In the genomic region with DNA sequence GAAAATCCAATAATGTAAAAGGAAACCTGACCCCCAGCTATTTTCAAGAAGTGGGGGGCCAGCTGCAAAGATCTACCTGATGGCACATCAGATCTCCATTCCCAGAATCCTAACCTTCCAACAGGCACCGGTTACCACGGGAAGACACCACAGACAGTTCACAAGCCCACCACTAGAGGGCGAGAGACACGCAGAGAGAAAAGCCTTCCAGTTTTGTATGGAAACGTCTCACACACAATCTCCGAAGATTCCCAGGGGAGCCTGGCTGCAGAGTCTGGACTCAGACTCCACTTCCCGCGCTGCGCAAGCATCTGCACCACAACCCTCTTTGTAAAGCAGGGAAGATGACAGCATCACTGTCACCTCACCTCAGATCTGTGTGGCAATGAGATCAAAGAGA, we compare ENCODE assay signal across 8 mouse cellular contexts. TPM values are rescaled to one million over a fixed set of nuclear protein-coding genes. Genes with fewer than 3 reads are reported as not detected.
DNase-seq lines count a peak whose midpoint lies in the region; ATAC-seq lines count a peak whose summit lies in the region.

No protein-coding gene starts in this region.

- no peaks in the 10 kb centered on the region; the same call in 1 of the 2 replicates for H3K36me3 ChIP-seq in hindbrain, embryonic 14.5 days (replicated peaks; ENCODE audit: control insufficient read depth, insufficient read depth)

- H3K27me3 ChIP-seq in hindbrain, embryonic 14.5 days (ENCODE audit: control insufficient read depth, insufficient read depth, low read length): no peaks in the 10 kb centered on the region

- peak; percentile 69 for ATAC-seq in hindbrain, embryonic 14.5 days (ENCODE audit: low FRiP score)

- H3K27ac ChIP-seq in hindbrain, embryonic 14.5 days: no peak overlapping the region

- peak overlapping the region; percentile 40; the same call in 1 of the 2 replicates for H3K9ac ChIP-seq in hindbrain, embryonic 14.5 days

- no peaks in the 10 kb centered on the region for H3K9me3 ChIP-seq in hindbrain, embryonic 14.5 days (ENCODE audit: control insufficient read depth, low read length)

- H3K4me3 ChIP-seq in hindbrain, embryonic 14.5 days (replicated peaks; ENCODE audit: low read length): no peak overlapping the region

- WGBS in hindbrain, embryonic 14.5 days: 2% methylated on average over 9 of the region's 9 CpGs

- DNase-seq in T-cell, adult 2 months (ENCODE audit: low spot score): peak; percentile 58
- DNase-seq in cerebellum, postnatal 36 days: peak; percentile 92 to 96
- peak; percentile 89 to 90 for DNase-seq in frontal cortex, postnatal 36 days (ENCODE audit: low spot score in 2 of 2)
- peak; percentile 97 for DNase-seq in hindbrain, embryonic 14.5 days (ENCODE audit: low spot score)
- peak; percentile 89 to 91 for DNase-seq in layer of hippocampus, postnatal 14 days (ENCODE audit: low spot score in 2 of 2)
- peak; percentile 93 for DNase-seq in lung, postnatal 14 days
- DNase-seq in retina, adult 2 months (ENCODE audit: low read depth, low spot score): peak; percentile 63
- DNase-seq in thymus, postnatal 4 days: peak; percentile 85

- H3K4me2 ChIP-seq in hindbrain, embryonic 14.5 days (replicated peaks): peak overlapping the region; percentile 47

- peaks cover 2% of the 10 kb centered on the region; the same call in 1 of the 2 replicates for H3K4me1 ChIP-seq in hindbrain, embryonic 14.5 days (replicated peaks; ENCODE audit: control insufficient read depth, insufficient read depth, low read length)

RNA-seq across cellular contexts. Expression of gene Hlcs, which starts 43.7 kb away (rescaled TPM):
- 6.7 and 7.7 TPM in 2 replicates for polyA plus RNA-seq in hindbrain, embryonic 14.5 days (2014; fragmentation: Nextera tagmentation; extraction: Ambion mirVana)
- total RNA-seq in layer of hippocampus, postnatal 14 days (2021): 10 to 100 TPM; 12.8 to 13.7 TPM

RNA-seq across cellular contexts. Expression of gene Ripply3, which starts 58.6 kb away (rescaled TPM):
- 0.76 and 1.3 TPM in 2 replicates for polyA plus RNA-seq in hindbrain, embryonic 14.5 days (2014; fragmentation: Nextera tagmentation; extraction: Ambion mirVana)
- not detected for total RNA-seq in layer of hippocampus, postnatal 14 days (2021)
